Mouse (Mus musculus) left cerebral cortex, adult 2 months (tissue): Measurements from ENCODE around the gene Rpl36al. TPM values are rescaled to one million over a fixed set of nuclear protein-coding genes. Genes with fewer than 3 reads are reported as not detected.

ENCODE experiments used
- DNase-seq, 2 experiments: peaks; one replicate each; pipeline ENCODE4 v3.0.0; 2021 to 2022; ENCODE audit warnings: low spot score in 2 of 2, mixed read lengths in 1 of 2; ENCODE audit errors: extremely low spot score in 1 of 2
- H3K27ac ChIP-seq: fragments of 200-600 bp; 2 replicates; pipeline ENCODE4 v1.8.1; 2022
- H3K4me3 ChIP-seq: fragments of 200-600 bp; 2 replicates; pipeline ENCODE4 v1.8.1; 2022
- CTCF ChIP-seq: fragments of 200-600 bp; IDR thresholded peaks from 2 replicates; pipeline ENCODE4 v1.8.1; 2022; ENCODE audit warnings: antibody characterized with exemption, mild to moderate bottlenecking, moderate library complexity
- intact Hi-C: fragments of 180-260 bp; cut with DNase I; formaldehyde crosslinking; loops from one replicate; pipeline ENCODE4 v1.15.1; 2025
- total RNA-seq, 2 experiments: library from RNA; stranded (reverse); gene quantifications; 2 replicates each; pipeline ENCODE4 v1.2.3; 2021

The Rpl36al gene
- total RNA-seq, 2 experiments from 2014 or later, result 174 to 177 TPM

GRCm38 (mm10) chr12:69210056-69210979, 26.4 kb upstream of the Rpl36al start:
- intact Hi-C loops, result no loop called here
- DNase-seq, result no peak
- no peak for TF ChIP-seq CTCF
- Histone ChIP-seq H3K4me3 (no peak overlapping the region), H3K27ac (no peak overlapping the region)

DNA sequence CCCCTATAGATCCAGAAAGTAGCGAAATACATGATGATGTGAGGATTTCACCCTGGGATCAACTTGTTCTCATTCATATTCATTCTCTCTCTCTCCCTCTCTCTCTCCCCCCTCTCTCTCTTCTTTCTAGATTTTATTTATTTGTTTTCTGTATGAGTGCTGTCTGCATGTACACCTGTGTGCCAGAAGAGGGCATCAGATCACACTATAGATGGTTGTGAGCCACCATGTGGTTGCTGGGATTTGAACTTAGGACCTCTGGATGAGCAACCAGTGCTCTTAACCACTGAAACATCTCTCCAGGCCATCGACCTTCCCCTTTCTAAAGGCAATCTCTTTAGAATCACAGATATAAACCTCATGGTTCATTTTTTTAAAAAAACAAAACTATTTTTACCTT, 24.6 kb upstream of the Rpl36al start:
- no peak for DNase-seq
- intact Hi-C loops, result no loop called here
- TF ChIP-seq CTCF, result no peak; the same call in 1 of the 2 replicates
- H3K4me3 ChIP-seq, result no peak overlapping the region
- H3K27ac ChIP-seq, result no peak overlapping the region

- DNase-seq, result no peak
- H3K4me3 ChIP-seq, result no peak overlapping the region
- H3K27ac ChIP-seq, result no peak overlapping the region
- intact Hi-C loops, result no loop called here
- no peak for TF ChIP-seq CTCF
Observed at GRCm38 (mm10) chr12:69207926-69208325, 24.0 kb upstream of the Rpl36al start.

GRCm38 (mm10) chr12:69207396-69207795, 23.5 kb upstream of the Rpl36al start:
- H3K4me3 ChIP-seq, result no peak overlapping the region
- TF ChIP-seq CTCF, result no peak
- H3K27ac ChIP-seq, result no peak overlapping the region
- intact Hi-C loops, result no loop called here
- no peak for DNase-seq

GRCm38 (mm10) chr12:69204052-69204833, 20.4 kb upstream of the Rpl36al start, which contains the start of gene Gm49384:
Gene Gm49384 (minus strand): TSS chr12:69204267.
- H3K27ac ChIP-seq, result no peak within 1 kb of the TSS
- TF ChIP-seq CTCF, result no peak
- intact Hi-C loops, result no loop called here
- H3K4me3 ChIP-seq, result no peak within 1 kb of the TSS
- no peak for DNase-seq

DNA sequence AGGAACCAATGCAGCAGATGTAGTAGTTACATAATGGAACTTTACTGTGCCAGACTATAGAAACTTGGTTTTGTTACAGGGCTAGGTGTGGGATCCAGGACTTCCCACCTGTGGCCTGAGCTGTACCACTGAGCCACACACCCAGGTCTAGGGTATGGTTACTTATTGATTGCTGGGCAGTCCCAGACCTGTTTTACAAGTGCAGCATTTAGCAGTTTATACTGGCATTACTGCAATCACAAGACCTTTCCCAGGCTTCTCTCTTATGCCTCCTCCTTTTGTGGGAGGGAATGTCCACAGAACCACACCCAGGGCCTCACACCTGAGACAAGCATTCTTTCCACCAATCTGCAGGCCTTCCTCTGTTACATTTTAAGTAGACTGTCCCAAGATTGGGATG, 15.1 kb upstream of the Rpl36al start:
- no peak for TF ChIP-seq CTCF
- no peak overlapping the region for H3K27ac ChIP-seq
- no peak for DNase-seq
- no peak overlapping the region for H3K4me3 ChIP-seq
- intact Hi-C loops, result loop anchor here (5.0 kb wide), 1 partner anchor 43 kb away; the partner anchor contains the start of gene Klhdc1

GRCm38 (mm10) chr12:69198164-69198535, 14.3 kb upstream of the Rpl36al start, which contains the start of gene Dnaaf2:
Gene Dnaaf2 (minus strand): TSS chr12:69198429.
- Histone ChIP-seq H3K27ac (peak within 1 kb of the TSS; percentile 96), H3K4me3 (peak within 1 kb of the TSS; percentile 93)
- peak in 1 of 2 experiments; percentile 66 for DNase-seq
- intact Hi-C loops, result loop anchor here (5.0 kb wide), 1 partner anchor 44 kb away; the partner anchor contains the start of gene Klhdc1
- TF ChIP-seq CTCF, result no peak

- Histone ChIP-seq H3K27ac (peak overlapping the region; percentile 96), H3K4me3 (peak overlapping the region; percentile 93)
- DNase-seq, result peak; percentile 45 to 59
- no peak for TF ChIP-seq CTCF
- intact Hi-C loops, result loop anchor here (1.0 to 5.0 kb wide), 3 partner anchors 38 to 99 kb away; partner anchors contain the start of genes Klhdc1, Klhdc2 and Rps29
Observed at GRCm38 (mm10) chr12:69197378-69198163, 13.7 kb upstream of the Rpl36al start.

- TF ChIP-seq CTCF, result no peak; the same call in 1 of the 2 replicates
- Histone ChIP-seq H3K4me3 (peak within 1 kb of the TSS; percentile 93), H3K27ac (peak within 1 kb of the TSS; percentile 96)
- intact Hi-C loops, result loop anchor here (1.0 to 5.0 kb wide), 3 partner anchors 37 to 100 kb away; partner anchors contain the start of genes Klhdc1, Klhdc2 and Rps29
- DNase-seq, result peak; percentile 72 to 74
Observed at GRCm38 (mm10) chr12:69196444-69197377, 12.8 kb upstream of the Rpl36al start, which contains the start of gene Gm49383. Gene Gm49383 (minus strand): TSS chr12:69197104.

GRCm38 (mm10) chr12:69192637-69193036, 8.8 kb upstream of the Rpl36al start:
- H3K4me3 ChIP-seq, result no peak overlapping the region
- TF ChIP-seq CTCF, result no peak
- intact Hi-C loops, result no loop called here

More at GRCm38 (mm10) chr12:69192637-69193036, 8.8 kb upstream of the Rpl36al start:
- no peak overlapping the region for H3K27ac ChIP-seq
- DNase-seq, result no peak
